Mouse (Mus musculus) spleen, adult 2 months (tissue): ENCODE results near the gene Npepps. TPM values are rescaled to one million over a fixed set of nuclear protein-coding genes. Genes with fewer than 3 reads are reported as not detected.
"Not testable (repeated sequence)": the region's sequence is repeated elsewhere in the genome, so short reads cannot be mapped to it uniquely, and the experiment has no call there.

Source experiments
- DNase-seq, 2 experiments: peaks; one replicate each; pipeline versions ENCODE4 v3.0.0 to v3.0.0-alpha.2; 2012 to 2021; ENCODE audit warnings: low spot score in 2 of 2, low read depth in 1 of 2
- H3K27ac ChIP-seq: fragments of 200-500 bp; 2 replicates; pipeline ENCODE4 v1.5.1; 2012; ENCODE audit warnings: low read length, inconsistent platforms; ENCODE audit not compliant: insufficient read depth
- H3K27me3 ChIP-seq: fragments of 200-500 bp; 2 replicates; pipeline ENCODE4 v1.6.1; 2012; ENCODE audit warnings: mild to moderate bottlenecking, moderate library complexity, low read length, inconsistent platforms; ENCODE audit not compliant: control insufficient read depth, insufficient read depth
- H3K36me3 ChIP-seq: fragments of 200-500 bp; 2 replicates; pipeline ENCODE4 v1.6.1; 2012; ENCODE audit warnings: mild to moderate bottlenecking, low read length, inconsistent platforms; ENCODE audit not compliant: control insufficient read depth, insufficient read depth
- H3K4me1 ChIP-seq: fragments of 200-500 bp; 2 replicates; pipeline ENCODE4 v1.6.1; 2011; ENCODE audit warnings: inconsistent platforms; ENCODE audit not compliant: control insufficient read depth, insufficient read depth, insufficient read length
- H3K4me3 ChIP-seq: fragments of 200-500 bp; 2 replicates; pipeline ENCODE4 v1.5.1; 2011; ENCODE audit warnings: mild to moderate bottlenecking, inconsistent platforms; ENCODE audit not compliant: insufficient read depth, insufficient read length; ENCODE audit errors: extremely low read depth
- CTCF ChIP-seq: fragments of 200-500 bp; IDR thresholded peaks from 2 replicates; pipeline ENCODE4 v1.5.1; 2011; ENCODE audit warnings: mild to moderate bottlenecking, inconsistent platforms; ENCODE audit not compliant: insufficient read depth, insufficient read length, insufficient replicate concordance; ENCODE audit errors: extremely low read depth
- POLR2A ChIP-seq: fragments of 200-500 bp; IDR thresholded peaks from 2 replicates; pipeline ENCODE4 v1.6.1; 2011; ENCODE audit warnings: low read depth, low read length, inconsistent platforms
- WGBS: fragments of 180-500 bp; shearing (Covaris S2); methylation state at CpG from one replicate; pipeline ENCODE4 v1.1.7; 2018; 5-methylcytosine and 5-hydroxymethylcytosine counted together
- polyA plus RNA-seq: library from polyadenylated mRNA; depleted of rRNA; stranded (reverse); fragments of >200 nt; gene quantifications from 2 replicates; pipeline ENCODE4 v1.2.3, GENCODE M21; 2012; rRNA removed

The Npepps gene
- 11.2 and 11.7 TPM in 2 replicates for polyA plus RNA-seq

GRCm38 (mm10) chr11:97280216-97280861 lies at the start of gene Npepps:
Npepps (minus strand) TSS chr11:97280638.
- H3K27ac ChIP-seq: peak within 1 kb of the TSS; percentile 56
- under 1% methylated on average over 49 of the region's 83 CpGs for WGBS
- TF ChIP-seq CTCF: no peak
- peak; percentile 47; the same call in 1 of the 2 replicates for TF ChIP-seq POLR2A
- H3K36me3 ChIP-seq: no peaks in the 10 kb centered on the region
- peak; percentile 47 to 68 for DNase-seq
- no peaks in the 10 kb centered on the region for H3K27me3 ChIP-seq
- peak within 1 kb of the TSS; percentile 88 for H3K4me3 ChIP-seq
- peaks cover 2% of the 10 kb centered on the region; the same call in 1 of the 2 replicates for H3K4me1 ChIP-seq

DNA sequence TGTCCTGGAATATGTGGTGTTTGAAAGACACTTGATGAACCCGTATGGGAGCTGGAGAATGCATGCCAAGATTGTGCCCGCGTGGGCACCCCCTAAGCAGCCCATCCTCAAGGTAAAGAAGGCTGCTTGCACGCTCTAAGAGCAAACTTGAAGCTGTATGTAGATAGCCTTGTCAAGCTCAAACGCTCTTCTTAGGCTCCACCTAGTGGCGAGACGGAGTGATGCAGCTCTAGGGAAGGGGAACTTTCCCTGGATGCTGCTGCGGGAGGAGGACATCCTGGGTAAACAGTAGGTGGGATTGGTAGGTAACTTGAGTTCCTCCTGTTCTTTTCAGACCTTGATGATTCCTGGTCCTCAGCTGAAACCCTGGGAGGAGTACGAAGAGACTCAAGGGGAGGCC lies 47.7 kb upstream of the Npepps start:
- Histone ChIP-seq H3K36me3 (peaks cover 16% of the 10 kb centered on the region), H3K4me1 (no peaks in the 10 kb centered on the region), H3K4me3 (no peak overlapping the region), H3K27me3 (no peaks in the 10 kb centered on the region), H3K27ac (no peak overlapping the region)
- 23% methylated on average over 9 of the region's 9 CpGs for WGBS
- TF ChIP-seq CTCF: peak; percentile 82; the same call in 1 of the 2 replicates
- TF ChIP-seq POLR2A: no peak
- DNase-seq: peak in 1 of 2 experiments; percentile 40

DNA sequence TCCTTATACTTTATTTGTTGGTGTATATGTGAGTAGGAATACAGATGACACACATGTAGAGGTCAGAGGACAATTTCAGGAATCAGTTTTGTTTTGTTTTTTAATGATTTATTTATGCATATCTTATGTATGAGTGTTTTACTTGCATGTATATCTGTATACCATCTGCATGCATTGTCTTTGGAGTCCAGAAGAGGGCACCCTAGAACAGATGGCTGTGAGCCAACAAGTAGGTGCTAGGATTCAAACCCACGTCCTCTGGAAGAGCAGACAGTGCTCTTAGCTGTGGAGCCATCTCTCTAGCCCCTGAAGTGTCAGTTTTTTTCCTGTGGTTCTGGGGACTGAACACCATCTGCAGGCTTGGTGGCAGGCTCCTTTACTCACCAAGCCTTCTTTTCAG lies 44.8 kb upstream of the Npepps start:
- WGBS: 64% methylated on average over 1 of the region's 1 CpGs
- Histone ChIP-seq H3K27me3 (no peaks in the 10 kb centered on the region), H3K4me1 (no peaks in the 10 kb centered on the region; the same call in 1 of the 2 replicates), H3K36me3 (peaks cover 16% of the 10 kb centered on the region), H3K4me3 (no peak overlapping the region), H3K27ac (no peak overlapping the region)
- no peak for DNase-seq
- TF ChIP-seq CTCF: no peak
- TF ChIP-seq POLR2A: no peak

DNA sequence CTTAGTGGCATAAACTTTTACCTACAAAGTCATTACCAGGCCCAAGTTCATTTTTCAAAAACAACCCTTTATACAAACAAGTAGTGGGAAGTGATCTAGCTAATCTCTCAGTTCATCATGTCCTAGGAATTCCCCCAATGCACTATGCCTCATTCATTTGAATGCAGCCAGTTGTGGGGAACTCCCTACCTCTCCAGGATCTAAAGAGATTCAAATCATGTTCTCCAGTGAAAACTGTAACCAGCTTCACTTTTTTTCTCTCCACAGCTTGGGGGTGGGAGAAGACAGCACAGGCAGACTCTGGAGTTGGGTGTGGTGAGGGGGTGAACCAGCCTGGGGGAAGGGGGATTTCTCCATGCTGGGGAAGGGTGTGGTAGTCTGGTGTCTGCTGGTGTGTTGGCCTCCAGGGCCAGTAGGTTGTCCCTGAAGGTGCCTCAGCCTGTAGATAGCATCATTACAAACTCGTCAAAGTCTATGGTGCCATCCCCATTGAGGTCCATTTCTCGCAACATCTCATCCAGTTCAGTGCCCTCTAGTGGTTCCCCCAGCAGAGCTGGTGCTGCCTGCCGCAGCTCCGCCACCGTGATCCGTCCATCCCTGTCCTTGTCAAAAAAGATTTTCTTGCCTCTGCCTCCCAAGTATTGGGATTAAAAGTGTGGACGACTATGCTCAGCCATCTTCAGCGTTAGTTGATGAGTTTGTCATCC lies 41.6 kb upstream of the Npepps start:
- 85% methylated on average over 8 of the region's 8 CpGs for WGBS
- not testable (repeated sequence) for H3K27ac ChIP-seq, H3K27me3 ChIP-seq, H3K36me3 ChIP-seq, H3K4me3 ChIP-seq, DNase-seq, H3K4me1 ChIP-seq

DNA sequence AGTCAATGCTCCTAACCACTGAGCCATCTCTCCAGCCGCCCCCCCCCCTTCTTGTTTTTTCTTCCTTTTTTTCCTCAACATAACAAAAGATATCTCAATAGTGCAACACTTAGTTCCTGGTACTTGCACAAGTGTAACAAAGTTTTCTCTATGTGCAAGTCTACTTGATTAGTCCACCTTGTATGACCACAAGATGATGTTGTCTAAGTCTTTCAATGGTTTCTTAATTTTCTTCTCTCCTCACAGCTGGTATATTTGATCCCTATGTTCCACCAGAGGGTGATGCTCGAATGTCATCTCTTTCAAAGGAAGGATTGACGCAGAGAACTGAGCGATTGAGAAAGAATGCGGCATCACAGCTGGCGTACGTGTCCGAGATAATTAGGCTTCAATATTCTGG lies 40.8 kb upstream of the Npepps start:
- peaks cover 4% of the 10 kb centered on the region for H3K36me3 ChIP-seq
- TF ChIP-seq CTCF (no peak), POLR2A (no peak)
- H3K27ac ChIP-seq: no peak overlapping the region
- DNase-seq: no peak
- no peaks in the 10 kb centered on the region for H3K27me3 ChIP-seq
- no peaks in the 10 kb centered on the region; the same call in 1 of the 2 replicates for H3K4me1 ChIP-seq
- H3K4me3 ChIP-seq: no peak overlapping the region
- 94% methylated on average over 8 of the region's 8 CpGs for WGBS

DNA sequence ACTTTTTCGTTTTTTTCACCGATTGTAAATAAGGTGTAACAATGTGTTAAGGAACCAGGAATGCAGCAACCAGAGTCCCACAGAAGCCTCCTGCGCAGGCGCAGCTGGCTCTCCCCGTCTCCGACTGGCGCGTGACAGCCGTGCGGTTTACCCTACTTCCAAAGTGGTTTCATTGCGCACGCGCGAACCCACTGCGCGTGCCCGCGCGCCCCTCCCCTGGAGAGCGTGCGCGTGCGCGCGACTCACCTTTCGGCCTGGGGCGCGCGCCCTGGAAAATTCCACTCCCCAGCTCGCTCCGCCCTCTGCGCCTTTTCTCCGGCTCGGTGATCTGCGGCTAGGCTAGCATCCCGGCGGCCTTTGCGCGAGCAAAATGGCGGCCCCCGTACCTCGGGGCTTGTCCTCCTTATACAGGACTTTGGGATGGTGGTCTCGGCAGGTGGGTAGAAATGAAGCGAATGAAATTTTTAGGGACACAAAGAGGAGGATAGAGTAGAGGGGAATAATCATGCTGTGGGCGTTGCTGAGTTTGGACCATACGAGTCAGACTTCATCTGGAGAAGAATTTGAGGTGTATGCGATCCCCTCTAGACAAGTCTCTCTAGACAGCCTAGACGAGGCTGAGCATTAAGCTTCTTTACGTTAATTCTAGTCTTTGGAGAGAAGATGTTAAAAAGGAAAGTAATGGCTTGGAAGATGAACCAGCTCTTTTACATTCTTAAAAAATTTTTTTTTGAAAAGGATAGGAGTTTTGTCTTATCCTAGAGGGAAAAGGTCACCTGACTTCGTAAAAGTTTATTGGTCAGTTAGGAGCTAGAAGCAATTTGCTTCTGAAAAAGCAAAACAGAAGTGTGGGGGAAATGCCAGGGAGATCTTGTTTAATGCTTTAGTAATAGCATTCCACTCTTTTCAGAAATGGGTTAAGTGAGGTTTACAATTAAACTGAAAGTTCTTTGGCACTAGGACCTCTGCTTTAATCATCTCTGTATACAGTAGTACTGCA lies 35.4 kb upstream of the Npepps start, which contains the start of gene Mrpl45:
Gene Mrpl45, plus strand, starts transcription at position 213 of the 1,000 bp plus-strand sequence.
- Histone ChIP-seq H3K27ac (peak within 1 kb of the TSS; percentile 21; the same call in 1 of the 2 replicates), H3K36me3 (no peaks in the 10 kb centered on the region), H3K27me3 (peaks cover 4% of the 10 kb centered on the region), H3K4me1 (no peaks in the 10 kb centered on the region), H3K4me3 (peak within 1 kb of the TSS; percentile 63)
- peak; percentile 96 for DNase-seq
- TF ChIP-seq CTCF: no peak
- TF ChIP-seq POLR2A: peak; percentile 18; the same call in 1 of the 2 replicates
- under 1% methylated on average over 50 of the region's 50 CpGs for WGBS
